Mouse (Mus musculus): ENCODE results near the gene Esrrg. TPM values are rescaled to one million over a fixed set of nuclear protein-coding genes. Genes with fewer than 3 reads are reported as not detected.

The Esrrg gene
- total and polyA plus RNA-seq, 2 experiments from 2014 or later, result 17.1 to 39.8 TPM

DNA sequence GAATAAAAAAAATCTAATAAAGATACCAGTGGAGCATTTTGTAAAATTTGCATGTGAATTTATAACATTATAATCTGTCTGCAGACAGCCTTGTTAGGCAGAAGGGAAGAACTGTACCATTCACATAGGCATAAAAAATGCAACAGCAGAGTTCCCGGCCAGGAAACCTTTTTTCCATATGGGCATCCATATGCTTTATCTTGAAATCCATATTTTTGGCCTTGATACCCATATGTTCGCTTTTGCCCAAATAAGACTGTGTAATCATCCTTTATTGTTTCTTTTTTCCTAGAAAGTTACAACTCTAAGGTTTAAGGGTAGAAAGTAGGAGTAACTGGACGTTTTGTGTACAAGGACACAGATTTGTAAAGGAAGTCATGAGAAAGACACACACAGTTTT lies 226.0 kb downstream of the Esrrg start:
- no peak overlapping the region for H3K4me2 ChIP-seq (ENCODE audit: low read depth, low read length, poor library complexity, severe bottlenecking)
- TF ChIP-seq CTCF (IDR thresholded peaks at IDR 0.05), result no peak
- H3K9me3 ChIP-seq (ENCODE audit: low read length), result no peaks in the 10 kb centered on the region
- H3K36me3 ChIP-seq (ENCODE audit: insufficient read depth, low read length), result no peaks in the 10 kb centered on the region
- no peaks in the 10 kb centered on the region for H3K4me1 ChIP-seq (ENCODE audit: insufficient read depth, low read length)
- no peak overlapping the region for H3K4me3 ChIP-seq (ENCODE audit: low read depth, low read length)
- ATAC-seq (ENCODE audit: low FRiP score), result no peak
- DNase-seq (ENCODE audit: low spot score), result no peak
- 88% methylated on average over 3 of the region's 3 CpGs for WGBS
- no peak overlapping the region for H3K27ac ChIP-seq (ENCODE audit: low read depth, low read length)
- H3K27me3 ChIP-seq (ENCODE audit: insufficient read depth, low read length), result no peaks in the 10 kb centered on the region
- H3K9ac ChIP-seq (replicated peaks; ENCODE audit: low read length, poor library complexity, severe bottlenecking), result no peak overlapping the region

DNA sequence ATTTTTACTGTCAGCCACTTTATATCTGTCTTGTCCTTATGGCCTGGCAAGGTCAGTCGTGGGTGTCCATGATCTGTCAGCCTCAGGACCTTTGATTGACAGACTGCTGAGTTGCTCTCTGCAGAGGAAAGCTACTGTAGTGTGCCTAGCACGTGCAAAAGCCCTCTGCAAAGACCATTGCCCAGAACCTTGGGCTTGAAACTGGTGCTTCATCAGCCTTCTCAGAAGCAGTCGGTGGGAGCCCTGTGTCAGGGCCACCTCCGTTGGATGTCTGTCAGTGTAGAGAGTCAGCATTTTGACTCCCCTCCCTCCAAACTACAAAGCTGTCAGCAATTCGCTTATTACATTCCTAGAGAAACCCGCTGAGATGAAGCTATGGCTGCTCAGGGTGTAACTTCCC lies 227.8 kb downstream of the Esrrg start:
- H3K9ac ChIP-seq (replicated peaks; ENCODE audit: low read length, poor library complexity, severe bottlenecking), result no peak overlapping the region
- ATAC-seq (ENCODE audit: low FRiP score) (no peak), DNase-seq (ENCODE audit: low spot score) (no peak)
- H3K4me1 ChIP-seq (ENCODE audit: insufficient read depth, low read length), result no peaks in the 10 kb centered on the region
- no peaks in the 10 kb centered on the region for H3K36me3 ChIP-seq (ENCODE audit: insufficient read depth, low read length)
- TF ChIP-seq CTCF (IDR thresholded peaks at IDR 0.05), result no peak
- 40% methylated on average over 6 of the region's 6 CpGs for WGBS
- H3K4me3 ChIP-seq (ENCODE audit: low read depth, low read length), result no peak overlapping the region
- no peak overlapping the region for H3K27ac ChIP-seq (ENCODE audit: low read depth, low read length)
- no peaks in the 10 kb centered on the region for H3K27me3 ChIP-seq (ENCODE audit: insufficient read depth, low read length)
- H3K4me2 ChIP-seq (ENCODE audit: low read depth, low read length, poor library complexity, severe bottlenecking), result no peak overlapping the region
- no peaks in the 10 kb centered on the region for H3K9me3 ChIP-seq (ENCODE audit: low read length)

DNA sequence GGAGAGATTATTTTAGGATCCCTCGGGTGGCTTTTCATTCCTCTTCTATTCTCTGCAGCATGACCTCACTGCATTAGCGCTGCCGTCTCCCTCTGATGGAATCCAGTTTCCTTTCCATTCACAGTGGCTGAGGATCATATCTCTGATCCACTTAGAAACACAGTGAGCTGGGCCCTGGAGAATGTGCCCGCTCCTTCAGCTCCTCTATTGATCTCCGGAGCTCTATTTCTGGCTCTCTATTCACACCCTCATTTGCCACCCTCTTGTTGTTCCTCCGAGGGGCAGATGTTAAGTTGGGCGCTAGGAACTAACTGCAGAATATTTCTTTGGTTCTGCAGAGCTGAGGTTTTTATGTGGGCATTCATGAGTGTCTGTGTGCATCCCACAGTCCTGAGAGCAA lies 228.3 kb downstream of the Esrrg start:
- ATAC-seq (ENCODE audit: low FRiP score), result no peak
- no peak overlapping the region for H3K27ac ChIP-seq (ENCODE audit: low read depth, low read length)
- no peak for DNase-seq (ENCODE audit: low spot score)
- H3K4me1 ChIP-seq (ENCODE audit: insufficient read depth, low read length), result no peaks in the 10 kb centered on the region
- H3K4me3 ChIP-seq (ENCODE audit: low read depth, low read length), result no peak overlapping the region
- H3K9ac ChIP-seq (replicated peaks; ENCODE audit: low read length, poor library complexity, severe bottlenecking), result no peak overlapping the region
- no peak for TF ChIP-seq CTCF (IDR thresholded peaks at IDR 0.05)
- H3K36me3 ChIP-seq (ENCODE audit: insufficient read depth, low read length), result no peaks in the 10 kb centered on the region
- H3K4me2 ChIP-seq (ENCODE audit: low read depth, low read length, poor library complexity, severe bottlenecking), result no peak overlapping the region
- 16% methylated on average over 7 of the region's 7 CpGs for WGBS
- no peaks in the 10 kb centered on the region for H3K9me3 ChIP-seq (ENCODE audit: low read length)
- no peaks in the 10 kb centered on the region for H3K27me3 ChIP-seq (ENCODE audit: insufficient read depth, low read length)

DNA sequence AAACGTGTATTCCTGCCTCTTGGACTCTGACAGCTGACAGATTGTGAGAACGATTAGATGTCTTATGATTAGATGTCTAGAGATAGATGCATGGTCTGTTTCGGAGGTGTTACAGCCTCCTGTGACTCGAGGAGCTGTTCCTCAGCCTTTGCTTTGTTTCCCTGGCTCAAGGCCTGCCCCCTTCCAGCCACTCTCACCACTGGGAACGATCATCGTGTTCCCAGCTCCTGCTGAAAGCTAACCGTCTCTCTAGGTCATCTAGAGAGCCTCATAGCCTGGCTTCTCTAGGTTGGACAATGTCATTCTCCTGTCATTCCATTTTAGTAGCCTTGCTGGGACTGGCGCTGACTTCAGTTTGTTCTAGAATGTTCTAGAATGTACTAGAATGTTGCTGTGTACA lies 233.0 kb downstream of the Esrrg start:
- 83% methylated on average over 8 of the region's 8 CpGs for WGBS
- no peak for TF ChIP-seq CTCF (IDR thresholded peaks at IDR 0.05)
- Histone ChIP-seq H3K27ac (ENCODE audit: low read depth, low read length) (no peak overlapping the region), H3K36me3 (ENCODE audit: insufficient read depth, low read length) (no peaks in the 10 kb centered on the region), H3K9ac (replicated peaks; ENCODE audit: low read length, poor library complexity, severe bottlenecking) (no peak overlapping the region), H3K4me1 (ENCODE audit: insufficient read depth, low read length) (no peaks in the 10 kb centered on the region), H3K4me3 (ENCODE audit: low read depth, low read length) (no peak overlapping the region), H3K4me2 (ENCODE audit: low read depth, low read length, poor library complexity, severe bottlenecking) (no peak overlapping the region), H3K9me3 (ENCODE audit: low read length) (no peaks in the 10 kb centered on the region), H3K27me3 (ENCODE audit: insufficient read depth, low read length) (no peaks in the 10 kb centered on the region)
- DNase-seq (ENCODE audit: low spot score), result no peak
- ATAC-seq (ENCODE audit: low FRiP score), result no peak

DNA sequence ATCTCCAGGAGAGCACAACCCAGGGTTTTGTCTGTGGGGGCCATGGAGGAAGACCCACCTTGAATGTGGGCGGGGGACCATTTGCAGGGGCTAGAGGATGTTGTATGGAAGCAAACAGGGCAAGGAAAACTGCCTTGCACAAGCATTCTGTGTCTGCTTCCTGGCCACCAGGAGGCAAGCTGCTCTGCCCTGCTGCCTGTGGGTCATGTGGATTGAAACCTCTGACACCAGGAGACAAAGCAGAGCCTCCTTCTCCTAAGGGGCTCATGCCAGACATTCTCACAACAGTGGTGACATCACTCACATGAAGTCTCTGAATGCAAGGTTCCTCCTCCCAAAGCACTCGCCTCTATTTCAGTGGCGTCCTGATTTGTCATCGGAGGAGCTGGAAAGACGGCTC lies 234.1 kb downstream of the Esrrg start:
- Histone ChIP-seq H3K27ac (ENCODE audit: low read depth, low read length) (no peak overlapping the region), H3K4me2 (ENCODE audit: low read depth, low read length, poor library complexity, severe bottlenecking) (no peak overlapping the region), H3K4me3 (ENCODE audit: low read depth, low read length) (no peak overlapping the region), H3K9ac (replicated peaks; ENCODE audit: low read length, poor library complexity, severe bottlenecking) (no peak overlapping the region), H3K36me3 (ENCODE audit: insufficient read depth, low read length) (no peaks in the 10 kb centered on the region), H3K9me3 (ENCODE audit: low read length) (no peaks in the 10 kb centered on the region), H3K27me3 (ENCODE audit: insufficient read depth, low read length) (no peaks in the 10 kb centered on the region), H3K4me1 (ENCODE audit: insufficient read depth, low read length) (no peaks in the 10 kb centered on the region)
- ATAC-seq (ENCODE audit: low FRiP score) (no peak), DNase-seq (ENCODE audit: low spot score) (no peak)
- no peak for TF ChIP-seq CTCF (IDR thresholded peaks at IDR 0.05)
- WGBS, result 92% methylated on average over 5 of the region's 5 CpGs

DNA sequence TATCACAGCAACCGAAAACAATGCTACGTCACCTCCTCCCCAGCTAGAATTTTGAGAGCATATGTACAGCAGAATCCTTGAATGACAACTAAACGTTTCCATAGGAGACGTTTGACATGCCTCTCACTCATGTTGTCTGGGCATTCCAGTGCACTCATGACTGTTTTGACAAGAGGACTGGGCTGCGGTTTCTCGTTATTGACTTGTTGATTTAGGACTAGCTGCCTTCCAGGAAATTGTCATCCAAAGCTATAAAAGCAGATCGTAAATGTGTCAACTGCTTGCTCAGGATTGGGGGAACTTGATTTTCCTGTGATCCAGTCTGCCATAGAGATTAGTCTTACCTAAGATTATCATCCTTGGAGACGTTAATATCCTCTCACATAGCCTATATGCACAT lies 245.6 kb downstream of the Esrrg start:
- ATAC-seq (ENCODE audit: low FRiP score) (no peak), DNase-seq (ENCODE audit: low spot score) (no peak)
- H3K27ac ChIP-seq (ENCODE audit: low read depth, low read length), result no peak overlapping the region
- no peak for TF ChIP-seq CTCF (IDR thresholded peaks at IDR 0.05)
- no peaks in the 10 kb centered on the region for H3K9me3 ChIP-seq (ENCODE audit: low read length)
- H3K4me1 ChIP-seq (ENCODE audit: insufficient read depth, low read length), result no peaks in the 10 kb centered on the region
- H3K27me3 ChIP-seq (ENCODE audit: insufficient read depth, low read length), result no peaks in the 10 kb centered on the region
- H3K4me2 ChIP-seq (ENCODE audit: low read depth, low read length, poor library complexity, severe bottlenecking), result no peak overlapping the region
- no peak overlapping the region for H3K4me3 ChIP-seq (ENCODE audit: low read depth, low read length)
- no peak overlapping the region for H3K9ac ChIP-seq (replicated peaks; ENCODE audit: low read length, poor library complexity, severe bottlenecking)
- WGBS, result 86% methylated on average over 8 of the region's 8 CpGs
- H3K36me3 ChIP-seq (ENCODE audit: insufficient read depth, low read length), result no peaks in the 10 kb centered on the region

DNA sequence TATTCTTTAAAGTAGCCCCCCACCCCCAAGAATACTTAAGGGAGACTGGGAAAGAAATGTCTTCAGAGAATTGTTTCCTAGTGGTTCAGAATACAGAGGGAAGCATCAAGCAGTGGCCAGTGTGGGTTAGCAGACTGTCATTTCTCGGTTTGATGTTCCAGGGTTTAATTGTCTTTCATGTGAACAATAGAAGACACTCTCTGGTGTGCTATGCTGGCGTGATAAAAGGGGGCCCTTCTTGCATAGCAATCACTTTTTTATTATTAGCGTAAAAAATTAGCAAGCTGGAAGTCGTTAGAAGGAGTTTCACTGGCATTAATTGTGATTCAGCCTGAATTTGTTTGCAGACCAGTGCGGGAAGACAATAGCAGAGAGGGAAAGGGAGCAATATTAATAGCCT lies 253.7 kb downstream of the Esrrg start:
- TF ChIP-seq CTCF (IDR thresholded peaks at IDR 0.05), result no peak
- WGBS, result 24% methylated on average over 5 of the region's 5 CpGs
- Histone ChIP-seq H3K27me3 (ENCODE audit: insufficient read depth, low read length) (no peaks in the 10 kb centered on the region), H3K4me3 (ENCODE audit: low read depth, low read length) (no peak overlapping the region), H3K9me3 (ENCODE audit: low read length) (no peaks in the 10 kb centered on the region), H3K27ac (ENCODE audit: low read depth, low read length) (no peak overlapping the region), H3K36me3 (ENCODE audit: insufficient read depth, low read length) (no peaks in the 10 kb centered on the region), H3K9ac (replicated peaks; ENCODE audit: low read length, poor library complexity, severe bottlenecking) (no peak overlapping the region), H3K4me2 (ENCODE audit: low read depth, low read length, poor library complexity, severe bottlenecking) (no peak overlapping the region), H3K4me1 (ENCODE audit: insufficient read depth, low read length) (no peaks in the 10 kb centered on the region)
- no peak for ATAC-seq (ENCODE audit: low FRiP score)
- DNase-seq (ENCODE audit: low spot score), result no peak

Data from midbrain, postnatal 0 days (tissue).